Mouse (Mus musculus) midbrain, embryonic 14.5 days (tissue): ENCODE results near the gene Junb. TPM values are rescaled to one million over a fixed set of nuclear protein-coding genes. Genes with fewer than 3 reads are reported as not detected.
A peak's percentile ranks its signal among the peaks of the same experiment; 100 is the strongest.

Experiments
- ATAC-seq: fragments of 200-750 bp; cut with Nextera tagmentation; 2 replicates; pipeline ENCODE4 v1.8.0; 2017; ENCODE audit warnings: moderate number of reproducible peaks, moderate library complexity; ENCODE audit not compliant: low FRiP score, low TSS enrichment
- DNase-seq: peaks from one replicate; pipeline ENCODE4 v3.0.0-alpha.2; 2015
- H3K27ac ChIP-seq: fragments of 300-500 bp; sonication (generic); replicated peaks from 2 replicates; pipeline ENCODE4 v1.5.1; 2014; ENCODE audit warnings: mild to moderate bottlenecking, low read depth, low read length, moderate library complexity
- H3K27me3 ChIP-seq: fragments of 300-500 bp; sonication (generic); 2 replicates; pipeline ENCODE4 v1.6.1; 2014; ENCODE audit warnings: low read length, control low read depth, mixed read lengths; ENCODE audit not compliant: control insufficient read depth, insufficient read depth
- H3K36me3 ChIP-seq: fragments of 300-500 bp; sonication (generic); 2 replicates; pipeline ENCODE4 v1.6.1; 2014; ENCODE audit warnings: low read length, control low read depth; ENCODE audit not compliant: control insufficient read depth, insufficient read depth
- H3K4me1 ChIP-seq: fragments of 300-500 bp; sonication (generic); 2 replicates; pipeline ENCODE4 v1.6.1; 2014; ENCODE audit warnings: mild to moderate bottlenecking, antibody characterized with exemption, low read length, control low read depth; ENCODE audit not compliant: control insufficient read depth, insufficient read depth
- H3K4me2 ChIP-seq: fragments of 300-500 bp; sonication (generic); 2 replicates; pipeline ENCODE4 v1.6.1; 2014; ENCODE audit warnings: mild to moderate bottlenecking, low read length, moderate library complexity
- H3K4me3 ChIP-seq: fragments of 300-500 bp; sonication (generic); replicated peaks from 2 replicates; pipeline ENCODE4 v1.5.1; 2014; ENCODE audit warnings: low read depth, low read length
- H3K9ac ChIP-seq: fragments of 300-500 bp; sonication (generic); replicated peaks from 2 replicates; pipeline ENCODE4 v1.6.1; 2014; ENCODE audit warnings: mild to moderate bottlenecking, low read length, moderate library complexity
- H3K9me3 ChIP-seq: fragments of 300-500 bp; sonication (generic); 2 replicates; pipeline ENCODE4 v1.6.1; 2016; ENCODE audit warnings: low read length, control low read depth, mixed read lengths; ENCODE audit not compliant: control insufficient read depth
- WGBS: fragments of 180-500 bp; shearing (Covaris S2); extraction: QIAGEN DNeasy Blood & Tissue Kit; methylation state at CpG from one replicate; pipeline ENCODE4 v1.1.7; 2014; 5-methylcytosine and 5-hydroxymethylcytosine counted together
- microRNA-seq: library from miRNA; unstranded; fragments of <30 nt; microRNA quantifications from one replicate; pipeline ENCODE4, GENCODE M21; 2016
- polyA plus RNA-seq: library from polyadenylated mRNA; unstranded; fragments of >200 nt; fragmentation: Nextera tagmentation; extraction: Ambion mirVana; gene quantifications from 2 replicates; pipeline ENCODE4 v1.2.1, GENCODE M21; 2014

The Junb gene
- polyA plus RNA-seq, 1 experiment from 2014 or later = 5.7 TPM

- no peaks in the 10 kb centered on the region for H3K27me3 ChIP-seq
- DNase-seq (no peak), ATAC-seq (no peak)
- no peaks in the 10 kb centered on the region for H3K9me3 ChIP-seq
- 91% methylated on average over 13 of the region's 13 CpGs for WGBS
- H3K4me3 ChIP-seq = no peak overlapping the region
- H3K36me3 ChIP-seq = peaks cover 56% of the 10 kb centered on the region
- H3K9ac ChIP-seq = no peak overlapping the region
- no peak overlapping the region for H3K4me2 ChIP-seq
- no peak overlapping the region for H3K27ac ChIP-seq
- H3K4me1 ChIP-seq = peaks cover 24% of the 10 kb centered on the region
Observed at GRCm38 (mm10) chr8:84930582-84930981, 47.9 kb downstream of the Junb start.

- H3K4me1 ChIP-seq = peaks cover 5% of the 10 kb centered on the region
- no peaks in the 10 kb centered on the region for H3K27me3 ChIP-seq
- H3K27ac ChIP-seq = no peak overlapping the region
- peak overlapping the region; percentile 20 for H3K4me3 ChIP-seq
- ATAC-seq (peak; percentile 75; the same call in 1 of the 2 replicates), DNase-seq (peak; percentile 88)
- peak overlapping the region; percentile 53 for H3K4me2 ChIP-seq
- H3K9me3 ChIP-seq = no peaks in the 10 kb centered on the region
- peak overlapping the region; percentile 35 for H3K9ac ChIP-seq
- 3% methylated on average over 52 of the region's 52 CpGs for WGBS
- peaks cover 71% of the 10 kb centered on the region for H3K36me3 ChIP-seq
Observed at GRCm38 (mm10) chr8:84928456-84929306, 49.8 kb downstream of the Junb start.

GRCm38 (mm10) chr8:84927513-84927912, 51.0 kb downstream of the Junb start:
- peaks cover 77% of the 10 kb centered on the region for H3K36me3 ChIP-seq
- ATAC-seq = no peak
- H3K4me3 ChIP-seq = no peak overlapping the region
- H3K9ac ChIP-seq = no peak overlapping the region
- H3K9me3 ChIP-seq = no peaks in the 10 kb centered on the region
- H3K4me2 ChIP-seq = no peak overlapping the region
- H3K27me3 ChIP-seq = no peaks in the 10 kb centered on the region
- peaks cover 4% of the 10 kb centered on the region; the same call in 1 of the 2 replicates for H3K4me1 ChIP-seq
- 94% methylated on average over 1 of the region's 1 CpGs for WGBS
- no peak overlapping the region for H3K27ac ChIP-seq
- no peak for DNase-seq

DNA sequence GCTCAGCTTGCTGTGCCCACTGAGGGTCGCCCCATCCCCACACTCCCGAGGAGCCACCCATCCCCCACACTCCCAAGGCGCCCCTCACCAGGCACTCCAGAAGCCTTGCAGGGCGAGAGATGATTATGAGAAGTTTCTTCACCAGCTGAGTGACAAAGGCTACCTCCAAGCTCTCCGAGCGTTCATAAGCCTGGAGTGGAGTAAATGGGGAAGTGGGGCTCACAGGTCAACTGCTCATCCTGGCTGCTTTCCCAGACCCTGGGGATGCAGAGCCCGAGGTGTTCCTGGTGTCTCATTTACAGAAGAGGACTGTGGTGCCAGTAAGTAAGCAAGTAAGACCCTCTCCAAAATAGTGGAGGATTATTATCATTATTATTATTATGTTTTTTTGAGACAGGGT, 53.0 kb downstream of the Junb start:
- no peak for DNase-seq
- peaks cover 4% of the 10 kb centered on the region; the same call in 1 of the 2 replicates for H3K4me1 ChIP-seq
- no peak overlapping the region for H3K4me3 ChIP-seq
- no peaks in the 10 kb centered on the region for H3K9me3 ChIP-seq
- ATAC-seq = no peak
- WGBS = 73% methylated on average over 7 of the region's 7 CpGs
- no peak overlapping the region for H3K4me2 ChIP-seq
- H3K27ac ChIP-seq = no peak overlapping the region
- peaks cover 80% of the 10 kb centered on the region for H3K36me3 ChIP-seq
- no peak overlapping the region for H3K9ac ChIP-seq
- H3K27me3 ChIP-seq = no peaks in the 10 kb centered on the region

Small RNAs within 50 kb of the gene (microRNA-seq; reads per million reads assigned to microRNA genes)
- not detected for gene Gm24197

Other genes starting within 250 kb of the Junb start
- gene Nfix, start 178.4 kb downstream of the Junb start, polyA plus RNA-seq = 45.9 and 49.8 TPM in 2 replicates
- gene Dand5, start 155.9 kb downstream of the Junb start, polyA plus RNA-seq = 9.9 and 12.7 TPM in 2 replicates
- 32.7 and 35.8 TPM in 2 replicates for gene Gadd45gip1, start 147.2 kb downstream of the Junb start, polyA plus RNA-seq
- gene Rad23a, start 138.1 kb downstream of the Junb start, polyA plus RNA-seq = 83.4 and 84.3 TPM in 2 replicates
- 434 and 525 TPM in 2 replicates for gene Calr, start 131.8 kb downstream of the Junb start, polyA plus RNA-seq
- gene Farsa, start 121.7 kb downstream of the Junb start, polyA plus RNA-seq = 95.6 and 111 TPM in 2 replicates
- gene Syce2, start 106.6 kb downstream of the Junb start, polyA plus RNA-seq = 17.4 and 27.4 TPM in 2 replicates
- 22.4 and 25.9 TPM in 2 replicates for gene Gcdh, start 84.8 kb downstream of the Junb start, polyA plus RNA-seq
- 0.19 and 0.63 TPM in 2 replicates for gene Klf1, start 76.8 kb downstream of the Junb start, polyA plus RNA-seq
- gene Dnase2a, start 70.2 kb downstream of the Junb start, polyA plus RNA-seq = 4.0 and 5.4 TPM in 2 replicates
- gene Mast1, start 41.4 kb downstream of the Junb start, polyA plus RNA-seq = 69.5 and 69.9 TPM in 2 replicates
- gene Rtbdn, start 31.7 kb downstream of the Junb start, polyA plus RNA-seq = 0.99 and 1.4 TPM in 2 replicates
- gene Gm49661, start 9.3 kb downstream of the Junb start, polyA plus RNA-seq = not detected in 2 replicates
- gene Prdx2, start 9.1 kb downstream of the Junb start, polyA plus RNA-seq = 1,531 and 1,588 TPM in 2 replicates
- 51.7 and 54.4 TPM in 2 replicates for gene Rnaseh2a, start 9.0 kb downstream of the Junb start, polyA plus RNA-seq
- gene Hook2, start 11.9 kb upstream of the Junb start, polyA plus RNA-seq = 25.8 and 31.4 TPM in 2 replicates
- not detected in 2 replicates for gene Best2, start 35.8 kb upstream of the Junb start, polyA plus RNA-seq
- 130 and 155 TPM in 2 replicates for gene Asna1, start 46.6 kb upstream of the Junb start, polyA plus RNA-seq
- gene Trir, start 48.1 kb upstream of the Junb start, polyA plus RNA-seq = 157 and 191 TPM in 2 replicates
- gene Tnpo2, start 58.2 kb upstream of the Junb start, polyA plus RNA-seq = 32.0 and 41.0 TPM in 2 replicates
- 65.0 and 80.9 TPM in 2 replicates for gene Fbxw9, start 81.3 kb upstream of the Junb start, polyA plus RNA-seq
- 1.7 TPM in 1 of 2 replicates, not detected in the other for gene Gm5741, start 89.3 kb upstream of the Junb start, polyA plus RNA-seq
- gene Dhps, start 93.0 kb upstream of the Junb start, polyA plus RNA-seq = 88.8 and 95.8 TPM in 2 replicates
- 141 and 154 TPM in 2 replicates for gene Wdr83os, start 102.0 kb upstream of the Junb start, polyA plus RNA-seq
- gene Wdr83, start 102.6 kb upstream of the Junb start, polyA plus RNA-seq = 53.9 and 58.2 TPM in 2 replicates
- gene Man2b1, start 104.6 kb upstream of the Junb start, polyA plus RNA-seq = 13.3 and 17.2 TPM in 2 replicates
- gene Zfp791, start 144.4 kb upstream of the Junb start, polyA plus RNA-seq = 3.0 and 4.0 TPM in 2 replicates
- gene Cks1brt, start 173.2 kb upstream of the Junb start, polyA plus RNA-seq = not detected in 2 replicates
- not detected in 2 replicates for gene Olfr371, start 247.3 kb upstream of the Junb start, polyA plus RNA-seq